Mouse (Mus musculus): ENCODE measurements around the gene Tmem245. TPM values are rescaled to one million over a fixed set of nuclear protein-coding genes. Genes with fewer than 3 reads are reported as not detected.

Tmem245 gene
- polyA plus RNA-seq, 1 experiment = 4.4 TPM

- H3K27me3 ChIP-seq (ENCODE audit: control insufficient read depth, insufficient read depth, insufficient read length) = no peaks in the 10 kb centered on the region
- TF ChIP-seq E2F4 (IDR thresholded peaks at IDR 0.05; ENCODE audit: insufficient read depth) (no peak), MYOD1 (IDR thresholded peaks at IDR 0.05; ENCODE audit: control insufficient read depth in 1 of 3, insufficient read length in 2 of 3, low read depth in 2 of 3) (no peak), USF1 (IDR thresholded peaks at IDR 0.05; ENCODE audit: low read depth) (no peak), REST (IDR thresholded peaks at IDR 0.05; ENCODE audit: insufficient read depth, insufficient read length) (no peak), MAX (IDR thresholded peaks at IDR 0.05; ENCODE audit: low read depth) (no peak)
Observed at GRCm38 (mm10) chr4:56847400-56847799, 99.8 kb downstream of the Tmem245 start.

DNA sequence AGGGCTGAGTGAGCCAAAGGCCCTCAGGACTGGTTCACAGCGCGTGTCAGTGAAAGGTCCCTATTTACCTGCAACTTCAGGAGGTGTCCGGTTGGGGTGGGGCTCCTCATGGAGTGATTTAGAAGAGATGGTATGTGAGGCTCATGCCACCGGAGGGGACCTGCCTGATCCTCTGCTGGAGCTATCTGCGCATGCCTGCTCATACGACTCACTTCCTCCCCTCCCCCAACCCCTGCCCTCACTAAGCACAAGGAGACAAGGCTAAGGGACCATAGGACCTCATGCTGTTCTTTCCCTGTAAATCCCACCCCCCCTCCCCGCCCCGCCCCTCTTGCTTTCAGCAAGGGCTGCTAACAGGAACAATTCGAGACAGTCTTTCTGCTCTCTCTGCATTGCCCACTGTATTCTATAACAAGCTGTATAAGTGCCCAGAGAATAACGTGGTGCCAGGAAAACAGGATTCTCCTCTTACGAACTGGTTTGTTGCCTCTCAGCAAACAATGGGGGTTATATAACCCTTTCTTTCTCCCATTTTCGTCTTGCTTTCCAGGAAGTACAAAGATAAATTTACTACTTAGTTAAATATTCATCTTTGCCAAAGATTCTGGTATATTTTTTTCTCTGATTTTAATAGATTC is 101.2 kb downstream of the Tmem245 start:
- H3K4me2 ChIP-seq (ENCODE audit: low read depth) = no peak overlapping the region

More at GRCm38 (mm10) chr4:56847400-56847799, 99.8 kb downstream of the Tmem245 start:
- H3K79me2 ChIP-seq (ENCODE audit: control insufficient read depth, insufficient read depth) = no peaks in the 10 kb centered on the region
- no peak overlapping the region for H3K4me2 ChIP-seq (ENCODE audit: low read depth)
- H3ac ChIP-seq (ENCODE audit: control insufficient read depth, insufficient read length) = no peak overlapping the region
- H3K36me3 ChIP-seq (ENCODE audit: control insufficient read depth, insufficient read depth) = no peaks in the 10 kb centered on the region
- no peak overlapping the region for H3K4me3 ChIP-seq

DNA sequence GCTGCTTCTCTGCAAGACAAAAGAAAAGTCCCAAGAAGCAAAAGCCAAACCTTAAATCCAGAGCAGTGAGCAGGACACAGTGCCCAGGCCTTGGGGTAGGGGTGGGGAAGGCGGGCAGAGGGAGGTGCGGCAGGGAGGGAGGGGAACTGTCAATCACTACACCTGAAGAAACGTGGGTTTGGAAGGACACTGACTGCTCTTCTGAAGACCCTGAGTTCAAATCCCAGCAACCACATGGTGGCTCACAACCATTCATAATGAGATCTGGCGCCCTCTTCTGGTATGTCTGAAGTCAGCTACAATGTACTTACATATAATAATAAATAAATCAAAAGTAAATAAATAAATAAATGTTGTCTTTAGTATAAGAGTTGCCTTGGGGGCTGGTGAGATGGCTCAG is 102.3 kb downstream of the Tmem245 start:
- Histone ChIP-seq H3K36me3 (ENCODE audit: control insufficient read depth, insufficient read depth) (no peaks in the 10 kb centered on the region), H3K79me2 (ENCODE audit: control insufficient read depth, insufficient read depth) (no peaks in the 10 kb centered on the region), H3ac (ENCODE audit: control insufficient read depth, insufficient read length) (no peak overlapping the region), H3K4me2 (ENCODE audit: low read depth) (no peak overlapping the region), H3K4me3 (no peak overlapping the region), H3K27me3 (ENCODE audit: control insufficient read depth, insufficient read depth, insufficient read length) (no peaks in the 10 kb centered on the region)
- TF ChIP-seq MYOD1 (IDR thresholded peaks at IDR 0.05; ENCODE audit: control insufficient read depth in 1 of 3, insufficient read length in 2 of 3, low read depth in 2 of 3) = no peak
- no peak for TF ChIP-seq SRF (IDR thresholded peaks at IDR 0.05; ENCODE audit: control insufficient read depth, insufficient read length, low read depth)
- TF ChIP-seq TCF12 (IDR thresholded peaks at IDR 0.05; ENCODE audit: insufficient read depth, poor library complexity, severe bottlenecking) = no peak
- no peak for TF ChIP-seq POLR2AphosphoS2 (IDR thresholded peaks at IDR 0.05; ENCODE audit: insufficient read length, low read depth)
- TF ChIP-seq TCF3 (IDR thresholded peaks at IDR 0.05; ENCODE audit: insufficient read length, low read depth) = no peak
- no peak for TF ChIP-seq MYOG (IDR thresholded peaks at IDR 0.05; ENCODE audit: control insufficient read depth in 1 of 3, insufficient read depth in 1 of 3, insufficient read length in 2 of 3, low read depth in 2 of 3)
- TF ChIP-seq USF1 (IDR thresholded peaks at IDR 0.05; ENCODE audit: low read depth) = no peak
- TF ChIP-seq POLR2A (IDR thresholded peaks at IDR 0.05; ENCODE audit: insufficient read length, low read depth) = no peak
- TF ChIP-seq MAX (IDR thresholded peaks at IDR 0.05; ENCODE audit: low read depth) = no peak
- no peak for TF ChIP-seq REST (IDR thresholded peaks at IDR 0.05; ENCODE audit: insufficient read depth, insufficient read length)
- TF ChIP-seq CEBPB (IDR thresholded peaks at IDR 0.05; ENCODE audit: insufficient read depth, poor library complexity, severe bottlenecking) = no peak
- TF ChIP-seq E2F4 (IDR thresholded peaks at IDR 0.05; ENCODE audit: insufficient read depth) = no peak

More for the DNA sequence above, 101.2 kb downstream of the Tmem245 start:
- TF ChIP-seq E2F4 (IDR thresholded peaks at IDR 0.05; ENCODE audit: insufficient read depth) (no peak), TCF12 (IDR thresholded peaks at IDR 0.05; ENCODE audit: insufficient read depth, poor library complexity, severe bottlenecking) (no peak), MYOD1 (IDR thresholded peaks at IDR 0.05; ENCODE audit: control insufficient read depth in 1 of 3, insufficient read length in 2 of 3, low read depth in 2 of 3) (no peak), USF1 (IDR thresholded peaks at IDR 0.05; ENCODE audit: low read depth) (no peak), TCF3 (IDR thresholded peaks at IDR 0.05; ENCODE audit: insufficient read length, low read depth) (no peak), MYOG (IDR thresholded peaks at IDR 0.05; ENCODE audit: control insufficient read depth in 1 of 3, insufficient read depth in 1 of 3, insufficient read length in 2 of 3, low read depth in 2 of 3) (no peak), MAX (IDR thresholded peaks at IDR 0.05; ENCODE audit: low read depth) (no peak), POLR2A (IDR thresholded peaks at IDR 0.05; ENCODE audit: insufficient read length, low read depth) (no peak), SRF (IDR thresholded peaks at IDR 0.05; ENCODE audit: control insufficient read depth, insufficient read length, low read depth) (no peak), CEBPB (IDR thresholded peaks at IDR 0.05; ENCODE audit: insufficient read depth, poor library complexity, severe bottlenecking) (no peak), REST (IDR thresholded peaks at IDR 0.05; ENCODE audit: insufficient read depth, insufficient read length) (no peak)
- H3K36me3 ChIP-seq (ENCODE audit: control insufficient read depth, insufficient read depth) = no peaks in the 10 kb centered on the region
- no peak overlapping the region for H3K4me3 ChIP-seq
- no peaks in the 10 kb centered on the region for H3K79me2 ChIP-seq (ENCODE audit: control insufficient read depth, insufficient read depth)
- no peak overlapping the region for H3ac ChIP-seq (ENCODE audit: control insufficient read depth, insufficient read length)
- no peaks in the 10 kb centered on the region for H3K27me3 ChIP-seq (ENCODE audit: control insufficient read depth, insufficient read depth, insufficient read length)

GRCm38 (mm10) chr4:56843963-56844362 is 103.3 kb downstream of the Tmem245 start:
- no peak overlapping the region for H3K4me3 ChIP-seq
- TF ChIP-seq TCF12 (IDR thresholded peaks at IDR 0.05; ENCODE audit: insufficient read depth, poor library complexity, severe bottlenecking) (no peak), USF1 (IDR thresholded peaks at IDR 0.05; ENCODE audit: low read depth) (no peak), SRF (IDR thresholded peaks at IDR 0.05; ENCODE audit: control insufficient read depth, insufficient read length, low read depth) (no peak), REST (IDR thresholded peaks at IDR 0.05; ENCODE audit: insufficient read depth, insufficient read length) (no peak), TCF3 (IDR thresholded peaks at IDR 0.05; ENCODE audit: insufficient read length, low read depth) (no peak), POLR2AphosphoS2 (IDR thresholded peaks at IDR 0.05; ENCODE audit: insufficient read length, low read depth) (no peak), POLR2A (IDR thresholded peaks at IDR 0.05; ENCODE audit: insufficient read length, low read depth) (no peak)
- H3ac ChIP-seq (ENCODE audit: control insufficient read depth, insufficient read length) = no peak overlapping the region
- H3K79me2 ChIP-seq (ENCODE audit: control insufficient read depth, insufficient read depth) = no peaks in the 10 kb centered on the region
- no peaks in the 10 kb centered on the region for H3K27me3 ChIP-seq (ENCODE audit: control insufficient read depth, insufficient read depth, insufficient read length)
- H3K36me3 ChIP-seq (ENCODE audit: control insufficient read depth, insufficient read depth) = no peaks in the 10 kb centered on the region
- H3K4me2 ChIP-seq (ENCODE audit: low read depth) = no peak overlapping the region

DNA sequence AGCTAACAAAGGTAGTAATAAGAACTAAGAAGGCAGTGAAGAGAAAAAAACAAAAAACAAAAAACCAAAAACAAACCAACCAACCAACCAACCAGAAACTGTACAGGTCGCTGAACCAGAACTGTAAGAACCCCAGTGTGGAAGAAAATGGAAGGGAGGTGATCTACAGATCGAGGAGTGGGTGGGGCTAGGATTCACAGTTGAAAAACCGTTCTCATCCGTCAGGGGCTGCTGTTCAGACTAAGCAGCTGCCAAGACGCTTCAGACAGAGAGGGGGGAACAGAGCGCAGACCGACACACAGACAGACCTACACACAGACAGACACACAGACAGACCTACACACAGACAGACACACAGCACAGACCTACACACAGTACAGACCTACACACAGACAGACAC is 104.7 kb downstream of the Tmem245 start:
- Histone ChIP-seq H3K79me2 (ENCODE audit: control insufficient read depth, insufficient read depth) (no peaks in the 10 kb centered on the region), H3K4me3 (no peak overlapping the region), H3K4me2 (ENCODE audit: low read depth) (no peak overlapping the region), H3K27me3 (ENCODE audit: control insufficient read depth, insufficient read depth, insufficient read length) (no peaks in the 10 kb centered on the region), H3ac (ENCODE audit: control insufficient read depth, insufficient read length) (no peak overlapping the region), H3K36me3 (ENCODE audit: control insufficient read depth, insufficient read depth) (no peaks in the 10 kb centered on the region)
- TF ChIP-seq POLR2AphosphoS2 (IDR thresholded peaks at IDR 0.05; ENCODE audit: insufficient read length, low read depth) (no peak), MYOD1 (IDR thresholded peaks at IDR 0.05; ENCODE audit: control insufficient read depth in 1 of 3, insufficient read length in 2 of 3, low read depth in 2 of 3) (no peak), MAX (IDR thresholded peaks at IDR 0.05; ENCODE audit: low read depth) (no peak), REST (IDR thresholded peaks at IDR 0.05; ENCODE audit: insufficient read depth, insufficient read length) (no peak), MYOG (IDR thresholded peaks at IDR 0.05; ENCODE audit: control insufficient read depth in 1 of 3, insufficient read depth in 1 of 3, insufficient read length in 2 of 3, low read depth in 2 of 3) (no peak)

Data from myocyte (in vitro differentiated cells).